Mouse (Mus musculus): ENCODE data around the gene Kyat3. TPM values are rescaled to one million over a fixed set of nuclear protein-coding genes. Genes with fewer than 3 reads are reported as not detected.

Kyat3 gene
- polyA plus RNA-seq, 2 experiments, result 5.1 to 8.4 TPM

DNA sequence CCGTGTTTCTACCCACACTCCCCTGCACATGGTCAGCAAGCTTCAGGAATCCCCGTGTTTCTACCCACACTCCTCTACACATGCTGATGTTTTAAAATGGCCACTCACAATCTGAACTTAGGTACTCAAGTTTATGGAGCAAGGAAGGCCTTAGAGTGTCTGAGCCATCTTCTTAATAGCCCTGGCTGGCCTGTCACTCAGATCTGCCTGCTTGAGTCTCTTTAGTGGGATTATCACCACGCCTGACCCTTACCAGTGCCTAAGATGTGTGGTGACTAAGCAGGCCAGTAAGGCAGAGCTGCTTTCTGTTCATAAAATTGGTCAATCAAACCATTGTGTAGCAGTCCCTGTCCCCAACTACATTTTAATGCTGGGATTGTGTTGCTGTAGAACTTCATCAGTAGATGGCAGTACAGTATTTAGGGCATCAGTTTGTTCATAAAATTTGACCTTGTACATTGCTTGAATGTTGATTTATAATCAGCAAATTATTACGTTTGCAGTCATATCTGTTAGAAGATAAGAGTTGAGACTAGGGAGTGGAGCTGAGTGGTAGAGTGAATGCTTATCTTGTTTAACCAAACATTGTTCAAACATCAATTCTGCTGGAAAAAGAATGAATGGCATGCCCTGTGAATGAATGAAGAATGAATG is 72.8 kb downstream of the Kyat3 start:
- ATAC-seq (ENCODE audit: insufficient read depth) (peak; percentile 24; the same call in 1 of the 2 replicates), DNase-seq (ENCODE audit: low read depth in 3 of 3, low spot score in 3 of 3) (no peak)
- 0 out of 2 replicates have a peak, but pooled peaks have one; percentile 15 for TF ChIP-seq EP300 (IDR thresholded peaks at IDR 0.05; ENCODE audit: low read depth)
- TF ChIP-seq CTCF (IDR thresholded peaks at IDR 0.05; ENCODE audit: low read depth), result peak; percentile 36; the same call in 1 of the 2 replicates
- Histone ChIP-seq H3K4me1 (replicated peaks; ENCODE audit: control insufficient read depth in 2 of 2, insufficient read depth in 2 of 2, low read length in 1 of 2) (peaks cover 10 to 17% of the 10 kb centered on the region in 2 experiments), H3K9me3 (ENCODE audit: control insufficient read depth, low read length) (no peaks in the 10 kb centered on the region), H3K4me2 (ENCODE audit: low read depth) (no peak overlapping the region), H3K4me3 (ENCODE audit: insufficient read depth in 1 of 2, low read depth in 2 of 2, low read length in 2 of 2) (no peak overlapping the region), H3K27ac (no peak overlapping the region), H3K36me3 (replicated peaks; ENCODE audit: control insufficient read depth, insufficient read depth, low read depth) (peaks cover 26% of the 10 kb centered on the region), H3K9ac (replicated peaks) (no peak overlapping the region), H3K27me3 (ENCODE audit: control insufficient read depth, insufficient read depth, low read length) (no peaks in the 10 kb centered on the region)
- 42% methylated on average over 4 of the region's 4 CpGs for WGBS (ENCODE audit: insufficient replicate concordance)

GRCm38 (mm10) chr3:142777227-142777626 is 76.4 kb downstream of the Kyat3 start:
- Histone ChIP-seq H3K4me2 (ENCODE audit: low read depth) (no peak overlapping the region), H3K27ac (no peak overlapping the region), H3K4me3 (ENCODE audit: insufficient read depth in 1 of 2, low read depth in 2 of 2, low read length in 2 of 2) (no peak overlapping the region), H3K27me3 (ENCODE audit: control insufficient read depth, insufficient read depth, low read length) (no peaks in the 10 kb centered on the region), H3K9me3 (ENCODE audit: control insufficient read depth, low read length) (no peaks in the 10 kb centered on the region), H3K36me3 (replicated peaks; ENCODE audit: control insufficient read depth, insufficient read depth, low read depth) (peaks cover 47% of the 10 kb centered on the region), H3K4me1 (replicated peaks; ENCODE audit: control insufficient read depth in 2 of 2, insufficient read depth in 2 of 2, low read length in 1 of 2) (peaks cover 4 to 5% of the 10 kb centered on the region in 2 experiments; a peak in 2 of 4 replicates), H3K9ac (replicated peaks) (no peak overlapping the region)
- WGBS (ENCODE audit: insufficient replicate concordance), result 39% methylated on average over 3 of the region's 3 CpGs
- no peak for ATAC-seq (ENCODE audit: insufficient read depth)
- TF ChIP-seq EP300 (IDR thresholded peaks at IDR 0.05; ENCODE audit: low read depth) (no peak), CTCF (IDR thresholded peaks at IDR 0.05; ENCODE audit: low read depth) (no peak)
- DNase-seq (ENCODE audit: low read depth in 3 of 3, low spot score in 3 of 3), result no peak

- no peak for ATAC-seq (ENCODE audit: insufficient read depth)
- DNase-seq (ENCODE audit: low read depth in 3 of 3, low spot score in 3 of 3), result no peak
- 76% methylated on average over 2 of the region's 2 CpGs for WGBS (ENCODE audit: insufficient replicate concordance)
- TF ChIP-seq CTCF (IDR thresholded peaks at IDR 0.05; ENCODE audit: low read depth) (no peak), EP300 (IDR thresholded peaks at IDR 0.05; ENCODE audit: low read depth) (no peak)
- H3K27ac ChIP-seq, result no peak overlapping the region
- no peaks in the 10 kb centered on the region for H3K4me1 ChIP-seq (replicated peaks; ENCODE audit: control insufficient read depth in 2 of 2, insufficient read depth in 2 of 2, low read length in 1 of 2)
- no peak overlapping the region for H3K9ac ChIP-seq (replicated peaks)
- no peak overlapping the region for H3K4me2 ChIP-seq (ENCODE audit: low read depth)
- no peaks in the 10 kb centered on the region for H3K27me3 ChIP-seq (ENCODE audit: control insufficient read depth, insufficient read depth, low read length)
- peaks cover 34% of the 10 kb centered on the region for H3K36me3 ChIP-seq (replicated peaks; ENCODE audit: control insufficient read depth, insufficient read depth, low read depth)
- no peak overlapping the region for H3K4me3 ChIP-seq (ENCODE audit: insufficient read depth in 1 of 2, low read depth in 2 of 2, low read length in 2 of 2)
- H3K9me3 ChIP-seq (ENCODE audit: control insufficient read depth, low read length), result no peaks in the 10 kb centered on the region
Measured at GRCm38 (mm10) chr3:142786423-142787072, 85.7 kb downstream of the Kyat3 start.

DNA sequence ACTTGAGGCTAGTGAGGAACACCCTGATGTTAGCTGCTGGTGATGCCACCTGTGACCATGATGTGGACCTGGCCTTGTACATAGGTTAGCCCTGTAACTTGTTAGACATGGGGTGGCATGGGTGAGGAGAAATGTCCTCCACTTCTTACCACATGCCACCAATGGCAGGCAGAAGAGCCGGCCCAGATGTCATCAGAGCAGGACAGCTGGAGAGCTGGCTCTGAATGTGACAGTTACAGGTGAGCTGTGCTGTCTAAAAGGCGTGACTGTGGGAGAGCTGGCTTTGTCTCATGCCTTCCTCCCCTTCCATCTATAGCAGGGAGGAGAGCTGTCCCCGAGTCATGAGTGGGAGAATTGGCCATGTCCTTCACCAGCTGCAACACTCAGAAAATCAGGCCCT is 94.7 kb downstream of the Kyat3 start:
- Histone ChIP-seq H3K4me1 (replicated peaks; ENCODE audit: control insufficient read depth in 2 of 2, insufficient read depth in 2 of 2, low read length in 1 of 2) (no peaks in the 10 kb centered on the region), H3K9me3 (ENCODE audit: control insufficient read depth, low read length) (no peaks in the 10 kb centered on the region), H3K4me3 (ENCODE audit: insufficient read depth in 1 of 2, low read depth in 2 of 2, low read length in 2 of 2) (no peak overlapping the region), H3K36me3 (replicated peaks; ENCODE audit: control insufficient read depth, insufficient read depth, low read depth) (peaks cover 63% of the 10 kb centered on the region), H3K4me2 (ENCODE audit: low read depth) (no peak overlapping the region), H3K9ac (replicated peaks) (no peak overlapping the region), H3K27ac (no peak overlapping the region), H3K27me3 (ENCODE audit: control insufficient read depth, insufficient read depth, low read length) (no peaks in the 10 kb centered on the region)
- ATAC-seq (ENCODE audit: insufficient read depth), result peak; percentile 28; the same call in 1 of the 2 replicates
- WGBS (ENCODE audit: insufficient replicate concordance), result 88% methylated on average over 3 of the region's 3 CpGs
- no peak for DNase-seq (ENCODE audit: low read depth in 3 of 3, low spot score in 3 of 3)
- TF ChIP-seq EP300 (IDR thresholded peaks at IDR 0.05; ENCODE audit: low read depth) (no peak), CTCF (IDR thresholded peaks at IDR 0.05; ENCODE audit: low read depth) (no peak)

Other genes with a start within 250 kb of the Kyat3 start
- gene Gbp5, start 207.1 kb upstream of the Kyat3 start, polyA plus RNA-seq (2012; rRNA removed), result 0.10 and 0.26 TPM in 2 replicates
- 0.04 TPM in 1 of 2 replicates, not detected in the other for gene Gbp5, start 207.1 kb upstream of the Kyat3 start, polyA plus RNA-seq (2014; fragmentation: Nextera tagmentation; extraction: Ambion mirVana)
- gene Gbp7, start 170.7 kb upstream of the Kyat3 start, polyA plus RNA-seq (2012; rRNA removed), result 0.54 and 0.80 TPM in 2 replicates
- 2.5 and 2.7 TPM in 2 replicates for gene Gbp7, start 170.7 kb upstream of the Kyat3 start, polyA plus RNA-seq (2014; fragmentation: Nextera tagmentation; extraction: Ambion mirVana)
- gene Gbp3, start 141.0 kb upstream of the Kyat3 start, polyA plus RNA-seq (2012; rRNA removed), result 0.42 and 1.4 TPM in 2 replicates
- gene Gbp3, start 141.0 kb upstream of the Kyat3 start, polyA plus RNA-seq (2014; fragmentation: Nextera tagmentation; extraction: Ambion mirVana), result 1.2 and 1.3 TPM in 2 replicates
- gene Gbp2b, start 106.2 kb upstream of the Kyat3 start, polyA plus RNA-seq (2012; rRNA removed), result 0.01 and 0.03 TPM in 2 replicates
- not detected in 2 replicates for gene Gbp2b, start 106.2 kb upstream of the Kyat3 start, polyA plus RNA-seq (2014; fragmentation: Nextera tagmentation; extraction: Ambion mirVana)
- 0.81 and 1.3 TPM in 2 replicates for gene Gbp2, start 80.4 kb upstream of the Kyat3 start, polyA plus RNA-seq (2012; rRNA removed)
- gene Gbp2, start 80.4 kb upstream of the Kyat3 start, polyA plus RNA-seq (2014; fragmentation: Nextera tagmentation; extraction: Ambion mirVana), result 1.8 and 2.2 TPM in 2 replicates
- gene Gtf2b, start 64.0 kb downstream of the Kyat3 start, polyA plus RNA-seq (2012; rRNA removed), result 17.5 and 26.4 TPM in 2 replicates
- gene Gtf2b, start 64.0 kb downstream of the Kyat3 start, polyA plus RNA-seq (2014; fragmentation: Nextera tagmentation; extraction: Ambion mirVana), result 44.3 and 46.2 TPM in 2 replicates
- 9.2 and 14.9 TPM in 2 replicates for gene Pkn2, start 181.0 kb downstream of the Kyat3 start, polyA plus RNA-seq (2012; rRNA removed)
- 31.1 and 34.1 TPM in 2 replicates for gene Pkn2, start 181.0 kb downstream of the Kyat3 start, polyA plus RNA-seq (2014; fragmentation: Nextera tagmentation; extraction: Ambion mirVana)